In genomic region chr10:90607586-90607985, GRCm38 (mm10) we compare ENCODE assay signal across 20 mouse cellular contexts.
DNase-seq lines count a peak whose midpoint lies in the region; ATAC-seq and TF ChIP-seq lines count a peak whose summit lies in the region.
"Had no signal": no experiment of that assay in that cellular context is flagged by ENCODE, and none has a peak within 500 bp of the region (broad histone marks: within the 10 kb centered on the region; RNA-seq: fewer than 3 reads in every experiment).

No protein-coding gene starts in this region.

- no peak overlapping the region for H3K9ac ChIP-seq in forebrain, embryonic 15.5 days (replicated peaks)
- H3K9ac ChIP-seq in forebrain, embryonic 12.5 days, result no peak overlapping the region
- H3K9ac ChIP-seq: heart, embryonic 13.5 days; hindbrain, embryonic 13.5 days; intestine, embryonic 15.5 days had no signal

- no peaks in the 10 kb centered on the region for H3K36me3 ChIP-seq in forebrain, embryonic 15.5 days
- no peaks in the 10 kb centered on the region for H3K36me3 ChIP-seq in forebrain, embryonic 12.5 days (replicated peaks)
- H3K36me3 ChIP-seq: embryonic facial prominence, embryonic 10.5 days; heart, embryonic 13.5 days; hindbrain, embryonic 13.5 days; intestine, embryonic 15.5 days had no signal

- H3K27ac ChIP-seq in forebrain, embryonic 15.5 days (replicated peaks), result peak overlapping the region; percentile 38
- H3K27ac ChIP-seq in forebrain, embryonic 12.5 days, result no peak overlapping the region
- H3K27ac ChIP-seq in left cerebral cortex, adult 2 months, result peak overlapping the region; percentile 68; the same call in 1 of the 2 replicates
- peak overlapping the region; percentile 1; the same call in 1 of the 2 replicates for H3K27ac ChIP-seq in olfactory bulb, adult 2 months (ENCODE audit: insufficient read depth, low read depth, low read length)
- H3K27ac ChIP-seq: embryonic facial prominence, embryonic 10.5 days; heart, embryonic 13.5 days; hindbrain, embryonic 13.5 days; intestine, embryonic 15.5 days had no signal

- intact Hi-C loops in left cerebral cortex, adult 2 months (cut with DNase I), result no loop called here
- intact Hi-C loops in left cerebral cortex, postnatal 4 days (cut with DNase I), result no loop called here

- no peak for DNase-seq in left cerebral cortex, adult 2 months (ENCODE audit: extremely low spot score in 1 of 2, low spot score in 2 of 2)
- no peak for DNase-seq in left cerebral cortex, postnatal 4 days
- peak; percentile 29 for DNase-seq in right cerebral cortex, postnatal 4 days
- DNase-seq in right cerebral cortex, postnatal 14 days, result no peak
- DNase-seq in ovary, postnatal 10 days (ENCODE audit: low spot score), result no peak
- DNase-seq: adrenal gland, postnatal 14 days; cerebellum, adult 2 months; gastrocnemius, postnatal 36 days; heart, adult 11 months; heart, postnatal 4 days had no signal

- H3K4me2 ChIP-seq in forebrain, embryonic 15.5 days (replicated peaks), result no peak overlapping the region
- H3K4me2 ChIP-seq in forebrain, embryonic 12.5 days, result no peak overlapping the region
- H3K4me2 ChIP-seq: heart, embryonic 13.5 days; hindbrain, embryonic 13.5 days; intestine, embryonic 15.5 days had no signal

- no peaks in the 10 kb centered on the region for H3K9me3 ChIP-seq in forebrain, embryonic 15.5 days
- no peaks in the 10 kb centered on the region for H3K9me3 ChIP-seq in forebrain, embryonic 12.5 days
- H3K9me3 ChIP-seq: embryonic facial prominence, embryonic 10.5 days; hindbrain, embryonic 13.5 days; intestine, embryonic 15.5 days had no signal

- WGBS in forebrain, embryonic 15.5 days, result 34% methylated on average over 3 of the region's 3 CpGs
- WGBS in forebrain, embryonic 12.5 days, result 71% methylated on average over 3 of the region's 3 CpGs
- 18% methylated on average over 3 of the region's 3 CpGs for WGBS in olfactory bulb, adult 2 months

- no peak overlapping the region for H3K4me3 ChIP-seq in forebrain, embryonic 15.5 days
- H3K4me3 ChIP-seq in forebrain, embryonic 12.5 days (replicated peaks), result no peak overlapping the region
- H3K4me3 ChIP-seq in left cerebral cortex, adult 2 months, result no peak overlapping the region
- no peak overlapping the region for H3K4me3 ChIP-seq in olfactory bulb, adult 2 months (ENCODE audit: insufficient read depth, low read depth, low read length)
- H3K4me3 ChIP-seq: embryonic facial prominence, embryonic 10.5 days; heart, embryonic 13.5 days; hindbrain, embryonic 13.5 days; intestine, embryonic 15.5 days had no signal

- ATAC-seq in forebrain, embryonic 15.5 days (replicated peaks), result 0 out of 2 replicates have a peak, but pooled peaks have one; percentile 60
- ATAC-seq in forebrain, embryonic 12.5 days (ENCODE audit: low FRiP score), result no peak
- ATAC-seq: activated CD4-positive, CD25-positive, alpha-beta regulatory T cell, adult 4 months; intestine, embryonic 15.5 days; Patski had no signal

- TF ChIP-seq CTCF in left cerebral cortex, adult 2 months (IDR thresholded peaks at IDR 0.05), result no peak
- no peak for TF ChIP-seq CTCF in olfactory bulb, adult 2 months (IDR thresholded peaks at IDR 0.05; ENCODE audit: insufficient read depth, low read depth, low read length)

- no peak for TF ChIP-seq POLR2A in olfactory bulb, adult 2 months (IDR thresholded peaks at IDR 0.05; ENCODE audit: insufficient read depth, low read depth, low read length)

- peaks cover 7% of the 10 kb centered on the region for H3K4me1 ChIP-seq in forebrain, embryonic 15.5 days
- H3K4me1 ChIP-seq in forebrain, embryonic 12.5 days, result no peaks in the 10 kb centered on the region
- H3K4me1 ChIP-seq in olfactory bulb, adult 2 months (ENCODE audit: control insufficient read depth, insufficient read depth, low read length), result peaks cover 7% of the 10 kb centered on the region; the same call in 1 of the 2 replicates
- H3K4me1 ChIP-seq: embryonic facial prominence, embryonic 10.5 days; heart, embryonic 13.5 days; hindbrain, embryonic 13.5 days; intestine, embryonic 15.5 days had no signal

- H3K27me3 ChIP-seq in forebrain, embryonic 15.5 days, result no peaks in the 10 kb centered on the region
- H3K27me3 ChIP-seq in forebrain, embryonic 12.5 days, result no peaks in the 10 kb centered on the region
- H3K27me3 ChIP-seq: CH12.LX; heart, embryonic 13.5 days; hindbrain, embryonic 13.5 days; intestine, embryonic 15.5 days; Patski had no signal
